Comparison of ENCODE assay signal across 8 mouse cellular contexts in genomic region chr8:121382583-121383241, GRCm38 (mm10).
DNase-seq lines count a peak whose midpoint lies in the region; ATAC-seq and TF ChIP-seq lines count a peak whose summit lies in the region.

No protein-coding gene starts in this region.

- peak overlapping the region; percentile 58 for H3K4me2 ChIP-seq in forebrain, embryonic 15.5 days (replicated peaks)

- peak; percentile 75 for ATAC-seq in forebrain, embryonic 15.5 days (replicated peaks)
- no peak for ATAC-seq in activated CD4-positive, CD25-positive, alpha-beta regulatory T cell, adult 4 months

- no peak; the same call in 1 of the 2 replicates for TF ChIP-seq POLR2A in brain, embryonic 14.5 days (IDR thresholded peaks at IDR 0.05; ENCODE audit: borderline replicate concordance, extremely low read depth, insufficient read depth, insufficient read length, poor library complexity, severe bottlenecking)
- no peak for TF ChIP-seq POLR2A in small intestine, adult 2 months (IDR thresholded peaks at IDR 0.05; ENCODE audit: low read depth, low read length)

- H3K9ac ChIP-seq in forebrain, embryonic 15.5 days (replicated peaks), result peak overlapping the region; percentile 62

- peaks cover 9% of the 10 kb centered on the region for H3K4me1 ChIP-seq in forebrain, embryonic 15.5 days
- H3K4me1 ChIP-seq in small intestine, adult 2 months (ENCODE audit: control insufficient read depth, insufficient read depth, insufficient read length, low read length), result peaks cover 5% of the 10 kb centered on the region; the same call in 1 of the 2 replicates

- H3K36me3 ChIP-seq in forebrain, embryonic 15.5 days, result no peaks in the 10 kb centered on the region
- no peaks in the 10 kb centered on the region for H3K36me3 ChIP-seq in small intestine, adult 2 months (ENCODE audit: control insufficient read depth, insufficient read depth, low read length)

- no peak overlapping the region for H3K27ac ChIP-seq in forebrain, embryonic 15.5 days (replicated peaks)
- no peak overlapping the region for H3K27ac ChIP-seq in small intestine, adult 2 months (ENCODE audit: insufficient read depth, low read depth, low read length)

- peak; percentile 99 for TF ChIP-seq CTCF in brain, embryonic 14.5 days (IDR thresholded peaks at IDR 0.05; ENCODE audit: borderline replicate concordance, extremely low read depth, insufficient read depth, insufficient read length)
- TF ChIP-seq CTCF in small intestine, adult 2 months (IDR thresholded peaks at IDR 0.05; ENCODE audit: extremely low read depth, insufficient read length, insufficient replicate concordance, low read depth, low read length), result peak; percentile 56

- H3K27me3 ChIP-seq in forebrain, embryonic 15.5 days, result no peaks in the 10 kb centered on the region
- no peaks in the 10 kb centered on the region for H3K27me3 ChIP-seq in small intestine, adult 2 months (ENCODE audit: control insufficient read depth, insufficient read depth, low read length)

- H3K9me3 ChIP-seq in forebrain, embryonic 15.5 days, result no peaks in the 10 kb centered on the region

- peak; percentile 94 for DNase-seq in MN1 (ENCODE audit: low spot score)
- DNase-seq in brain, embryonic 14.5 days (ENCODE audit: low read depth), result peak; percentile 91
- peak; percentile 95 for DNase-seq in heart, postnatal 4 days
- peak; percentile 34 to 37 for DNase-seq in layer of hippocampus, postnatal 36 days
- peak; percentile 87 to 89 for DNase-seq in lung, postnatal 4 days

- 2% methylated on average over 18 of the region's 21 CpGs for WGBS in forebrain, embryonic 15.5 days
- WGBS in small intestine, adult 2 months, result 13% methylated on average over 21 of the region's 21 CpGs

- H3K4me3 ChIP-seq in forebrain, embryonic 15.5 days, result peak overlapping the region; percentile 41
- H3K4me3 ChIP-seq in small intestine, adult 2 months (ENCODE audit: low read depth, low read length), result no peak overlapping the region

Comparison
In these comparisons a context has a peak if more than half of its experiments do, and no peak if none do; other contexts are left out.
1. DNase-seq: peak in every context shown above with its lines; median percentile 95 in heart, postnatal 4 days; 94 in MN1; 91 in brain, embryonic 14.5 days; 88 in lung, postnatal 4 days; 36 in layer of hippocampus, postnatal 36 days.